Mouse (Mus musculus) left cerebral cortex, adult 2 months (tissue): ENCODE measurements at regions not wholly inside any gene's neighbourhood (a gene's known extent, or its start where the extent isn't known, plus 50 kb on each side); places are given as distances from the start of the nearest gene placed in this dataset.
A peak's percentile ranks its signal among the peaks of the same experiment; 100 is the strongest.

Experiments used
- DNase-seq, 2 experiments: peaks; one replicate each; pipeline ENCODE4 v3.0.0; 2021 to 2022; ENCODE audit warnings: low spot score in 2 of 2, mixed read lengths in 1 of 2; ENCODE audit errors: extremely low spot score in 1 of 2
- H3K27ac ChIP-seq: fragments of 200-600 bp; 2 replicates; pipeline ENCODE4 v1.8.1; 2022
- H3K4me3 ChIP-seq: fragments of 200-600 bp; 2 replicates; pipeline ENCODE4 v1.8.1; 2022
- CTCF ChIP-seq: fragments of 200-600 bp; IDR thresholded peaks from 2 replicates; pipeline ENCODE4 v1.8.1; 2022; ENCODE audit warnings: antibody characterized with exemption, mild to moderate bottlenecking, moderate library complexity
- intact Hi-C: fragments of 180-260 bp; cut with DNase I; formaldehyde crosslinking; loops from one replicate; pipeline ENCODE4 v1.15.1; 2025

GRCm38 (mm10) chr14:72042881-72043236 is 448.8 kb downstream of the Gm9195 start:
- H3K27ac ChIP-seq: no peak overlapping the region; the same call in 1 of the 2 replicates
- no peak overlapping the region for H3K4me3 ChIP-seq
- no peak for TF ChIP-seq CTCF
- intact Hi-C loops: no loop called here
- no peak for DNase-seq

- H3K27ac ChIP-seq: no peak overlapping the region; the same call in 1 of the 2 replicates
- peak in 1 of 2 experiments; percentile 17 for DNase-seq
- no peak for TF ChIP-seq CTCF
- intact Hi-C loops: no loop called here
- H3K4me3 ChIP-seq: no peak overlapping the region
Measured at GRCm38 (mm10) chr14:72042112-72042880, 449.3 kb downstream of the Gm9195 start.

GRCm38 (mm10) chr14:72030396-72030795 is 461.2 kb downstream of the Gm9195 start:
- DNase-seq: no peak
- TF ChIP-seq CTCF: no peak
- Histone ChIP-seq H3K27ac (no peak overlapping the region), H3K4me3 (no peak overlapping the region)
- intact Hi-C loops: no loop called here

GRCm38 (mm10) chr14:72027362-72028020 is 464.1 kb downstream of the Gm9195 start:
- peak; percentile 35 for TF ChIP-seq CTCF
- intact Hi-C loops: loop anchor here (1.0 to 2.0 kb wide), 2 partner anchors 160 to 265 kb away; no protein-coding TSS in a partner anchor
- Histone ChIP-seq H3K4me3 (no peak overlapping the region), H3K27ac (no peak overlapping the region)
- DNase-seq: no peak

- intact Hi-C loops: loop anchor here (10.0 kb wide), 1 partner anchor 270 kb away; no protein-coding TSS in a partner anchor
- Histone ChIP-seq H3K4me3 (no peak overlapping the region), H3K27ac (no peak overlapping the region)
- no peak for DNase-seq
- no peak for TF ChIP-seq CTCF
Measured at GRCm38 (mm10) chr14:72004371-72004770, 487.3 kb downstream of the Gm9195 start.

GRCm38 (mm10) chr14:72002205-72003138 is 489.2 kb downstream of the Gm9195 start:
- TF ChIP-seq CTCF: no peak
- Histone ChIP-seq H3K27ac (peak overlapping the region; percentile 57), H3K4me3 (no peak overlapping the region)
- DNase-seq: peak in 1 of 2 experiments; percentile 14
- intact Hi-C loops: loop anchor here (10.0 kb wide), 1 partner anchor 268 kb away; no protein-coding TSS in a partner anchor

GRCm38 (mm10) chr14:71973016-71973415 is 518.6 kb downstream of the Gm9195 start:
- peak overlapping the region; percentile 77 for H3K27ac ChIP-seq
- intact Hi-C loops: loop anchor here (2.0 to 5.0 kb wide), 3 partner anchors 244 to 636 kb away; no protein-coding TSS in a partner anchor
- H3K4me3 ChIP-seq: no peak overlapping the region
- no peak for TF ChIP-seq CTCF
- DNase-seq: no peak

- TF ChIP-seq CTCF: no peak
- H3K27ac ChIP-seq: peak overlapping the region; percentile 77
- intact Hi-C loops: loop anchor here (2.0 to 5.0 kb wide), 3 partner anchors 244 to 635 kb away; no protein-coding TSS in a partner anchor
- no peak for DNase-seq
- no peak overlapping the region for H3K4me3 ChIP-seq
Measured at GRCm38 (mm10) chr14:71972521-71972920, 519.1 kb downstream of the Gm9195 start.

- H3K27ac ChIP-seq: no peak overlapping the region
- no peak for DNase-seq
- no peak for TF ChIP-seq CTCF
- intact Hi-C loops: no loop called here
- no peak overlapping the region for H3K4me3 ChIP-seq
Measured at GRCm38 (mm10) chr14:71967646-71968045, 524.0 kb downstream of the Gm9195 start.

GRCm38 (mm10) chr14:71963389-71964169 is 528.1 kb downstream of the Gm9195 start:
- no peak overlapping the region for H3K27ac ChIP-seq
- H3K4me3 ChIP-seq: no peak overlapping the region
- no peak for DNase-seq
- TF ChIP-seq CTCF: no peak
- intact Hi-C loops: no loop called here

- no peak for DNase-seq
Measured at GRCm38 (mm10) chr14:71948701-71949100, 542.9 kb downstream of the Gm9195 start.

More at GRCm38 (mm10) chr14:71948701-71949100, 542.9 kb downstream of the Gm9195 start:
- Histone ChIP-seq H3K4me3 (no peak overlapping the region), H3K27ac (no peak overlapping the region)
- TF ChIP-seq CTCF: no peak
- intact Hi-C loops: no loop called here
